Mouse (Mus musculus): Measurements from ENCODE around the gene Ddx18.

The Ddx18 gene

DNA sequence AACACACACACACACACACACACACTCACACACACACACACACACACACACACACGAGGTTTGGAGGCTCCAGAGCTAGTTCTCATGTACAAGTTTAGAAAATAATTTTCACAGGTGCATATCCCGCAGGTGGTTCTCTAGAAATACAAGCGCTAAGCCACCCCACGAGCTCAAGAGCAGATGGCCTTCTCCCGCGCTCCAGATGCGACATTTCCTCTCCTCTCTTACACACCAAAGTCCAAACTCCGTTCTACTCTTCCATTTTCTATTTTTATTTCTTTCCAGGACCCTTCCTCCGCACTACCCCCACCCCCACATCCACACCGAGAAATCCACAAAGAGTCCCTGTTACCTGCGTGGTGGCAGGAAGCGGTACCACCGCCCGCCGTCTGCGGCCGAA is 40.7 kb downstream of the Ddx18 start:
- no peak for DNase-seq

GRCm38 (mm10) chr1:121518609-121519008 is 49.2 kb downstream of the Ddx18 start:
- no peak for DNase-seq

DNA sequence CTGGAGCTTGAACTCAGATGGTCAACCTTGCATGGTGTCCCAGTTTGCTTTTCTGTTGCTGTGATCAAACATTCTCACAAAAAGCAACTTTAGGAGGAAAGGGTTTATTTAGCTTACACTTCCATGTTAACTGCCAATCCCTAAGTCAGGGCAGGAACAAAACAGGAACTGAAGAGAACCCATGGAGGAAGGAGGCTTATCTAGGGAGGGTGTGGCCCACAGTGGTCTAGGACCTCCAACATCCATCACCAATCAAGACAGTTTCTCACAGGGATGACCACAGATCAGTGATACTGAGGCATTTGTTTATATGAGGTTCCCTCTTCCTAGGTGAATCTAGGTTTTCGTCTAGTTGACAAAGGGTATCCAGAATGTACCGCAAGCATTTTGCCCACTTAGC is 55.8 kb downstream of the Ddx18 start:
- no peak for DNase-seq

GRCm38 (mm10) chr1:121511186-121511585 is 56.6 kb downstream of the Ddx18 start:
- DNase-seq = no peak

- no peak for DNase-seq
These were observed 57.2 kb downstream of the Ddx18 start for GRCm38 (mm10) chr1:121510420-121511140.

GRCm38 (mm10) chr1:121508729-121509128 is 59.1 kb downstream of the Ddx18 start:
- no peak for DNase-seq
